Mouse (Mus musculus) gonadal fat pad, adult 2 months (tissue): ENCODE data around the gene Wfdc13. TPM values are rescaled to one million over a fixed set of nuclear protein-coding genes. Genes with fewer than 3 reads are reported as not detected.
"Not testable (repeated sequence)": the region's sequence is repeated elsewhere in the genome, so short reads cannot be mapped to it uniquely, and the experiment has no call there.

Source experiments
- DNase-seq: peaks from one replicate; pipeline ENCODE4 v3.0.0-alpha.2; 2012; ENCODE audit warnings: low read depth
- polyA plus RNA-seq: library from polyadenylated mRNA; depleted of rRNA; stranded (reverse); fragments of >200 nt; gene quantifications from 2 replicates; pipeline ENCODE4 v1.2.3, GENCODE M21; 2012; rRNA removed

The Wfdc13 gene
- polyA plus RNA-seq, 1 experiment: 1,237 TPM

GRCm38 (mm10) chr2:164716194-164716786 is 31.4 kb downstream of the Wfdc13 start:
- DNase-seq: not testable (repeated sequence)

GRCm38 (mm10) chr2:164723276-164723675 is 38.4 kb downstream of the Wfdc13 start:
- DNase-seq: no peak

DNA sequence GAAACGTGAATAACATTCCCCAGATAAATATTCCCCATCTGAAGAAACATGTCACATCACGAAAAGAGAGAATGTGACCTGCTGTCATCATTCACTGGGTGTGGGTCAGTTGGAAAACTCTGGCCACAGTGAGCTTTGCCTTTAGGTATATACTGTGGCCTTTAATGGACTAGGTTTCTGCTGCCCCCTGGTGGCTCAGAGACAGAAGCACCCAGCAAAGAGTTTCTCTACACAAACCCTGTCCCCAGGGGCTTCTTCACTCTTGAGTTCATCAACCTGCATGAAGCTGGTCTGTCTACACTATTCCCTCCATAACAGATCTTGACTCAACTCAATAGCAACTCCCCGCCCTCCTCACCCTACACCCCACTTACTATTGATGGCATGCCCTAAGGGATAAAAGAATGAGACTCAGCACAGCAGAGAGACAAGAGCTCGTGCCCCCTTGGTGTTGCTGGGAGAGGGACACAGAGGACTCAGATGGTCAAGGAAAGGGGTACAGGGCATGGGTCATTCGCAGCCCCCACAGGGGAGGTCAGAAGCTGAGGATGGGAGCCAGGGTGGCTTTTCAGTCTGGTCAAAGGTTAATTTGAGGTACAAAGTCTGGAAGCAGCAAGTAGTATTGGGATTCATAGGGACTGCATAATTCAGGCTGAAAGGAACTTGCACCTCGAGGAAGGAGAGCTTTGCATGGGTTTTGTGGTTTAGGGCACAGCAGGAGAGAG is 41.1 kb downstream of the Wfdc13 start:
- no peak for DNase-seq

GRCm38 (mm10) chr2:164731719-164732118 is 46.8 kb downstream of the Wfdc13 start:
- DNase-seq: no peak

- DNase-seq: no peak
These were observed 48.4 kb downstream of the Wfdc13 start for GRCm38 (mm10) chr2:164733259-164733658.

GRCm38 (mm10) chr2:164734839-164735238 is 49.9 kb downstream of the Wfdc13 start:
- no peak for DNase-seq

DNA sequence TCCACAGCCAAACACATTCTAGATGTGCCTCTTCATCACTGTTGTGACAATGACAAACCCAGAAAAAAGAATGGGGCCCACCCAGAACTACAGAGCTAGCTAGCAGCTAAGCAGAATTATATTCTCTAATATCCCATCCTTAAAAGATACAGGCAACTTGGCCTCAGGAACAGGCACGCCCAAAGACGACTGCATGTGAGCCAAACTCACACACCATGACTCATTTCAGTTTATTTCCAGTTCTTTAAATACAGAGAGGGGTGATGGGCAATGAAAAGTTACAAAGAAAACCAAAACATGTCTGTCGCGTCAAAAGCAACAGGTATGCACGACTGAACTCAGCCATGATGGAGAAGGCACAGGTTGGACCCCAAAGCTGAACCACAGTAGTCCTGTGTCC is 50.5 kb downstream of the Wfdc13 start:
- DNase-seq: no peak

Other genes starting within 250 kb of the Wfdc13 start
- 18.0 and 19.6 TPM in 2 replicates for gene Sdc4, start 241.2 kb upstream of the Wfdc13 start, polyA plus RNA-seq
- 94.8 and 100 TPM in 2 replicates for gene Sys1, start 228.1 kb upstream of the Wfdc13 start, polyA plus RNA-seq
- 21.8 and 25.0 TPM in 2 replicates for gene Gm20458, start 224.1 kb upstream of the Wfdc13 start, polyA plus RNA-seq
- not detected in 2 replicates for gene Trp53tg5, start 211.4 kb upstream of the Wfdc13 start, polyA plus RNA-seq
- gene Dbndd2, start 199.0 kb upstream of the Wfdc13 start, polyA plus RNA-seq: 24.8 and 29.5 TPM in 2 replicates
- 97.9 and 128 TPM in 2 replicates for gene Pigt, start 187.6 kb upstream of the Wfdc13 start, polyA plus RNA-seq
- 12.1 and 16.0 TPM in 2 replicates for gene Wfdc2, start 122.7 kb upstream of the Wfdc13 start, polyA plus RNA-seq
- gene Spint3, start 111.6 kb upstream of the Wfdc13 start, polyA plus RNA-seq: 317 and 597 TPM in 2 replicates
- gene Wfdc6a, start 99.7 kb upstream of the Wfdc13 start, polyA plus RNA-seq: 94.1 and 109 TPM in 2 replicates
- gene Eppin, start 91.5 kb upstream of the Wfdc13 start, polyA plus RNA-seq: 211 and 222 TPM in 2 replicates
- 159 and 208 TPM in 2 replicates for gene Wfdc6b, start 71.6 kb upstream of the Wfdc13 start, polyA plus RNA-seq
- 341 and 347 TPM in 2 replicates for gene Wfdc8, start 71.5 kb upstream of the Wfdc13 start, polyA plus RNA-seq
- gene Wfdc16, start 46.3 kb upstream of the Wfdc13 start, polyA plus RNA-seq: 238 and 428 TPM in 2 replicates
- gene Wfdc10, start 29.1 kb upstream of the Wfdc13 start, polyA plus RNA-seq: 5,228 and 5,435 TPM in 2 replicates
- 190 and 293 TPM in 2 replicates for gene Wfdc9, start 28.5 kb upstream of the Wfdc13 start, polyA plus RNA-seq
- gene Wfdc11, start 11.0 kb upstream of the Wfdc13 start, polyA plus RNA-seq: 6.6 and 15.6 TPM in 2 replicates
- 272 and 330 TPM in 2 replicates for gene Spint4, start 13.4 kb downstream of the Wfdc13 start, polyA plus RNA-seq
- gene Spint5, start 30.2 kb downstream of the Wfdc13 start, polyA plus RNA-seq: 127 and 235 TPM in 2 replicates
- gene Wfdc3, start 60.8 kb downstream of the Wfdc13 start, polyA plus RNA-seq: 11.1 and 11.3 TPM in 2 replicates
- 29.9 and 49.6 TPM in 2 replicates for gene Dnttip1, start 60.9 kb downstream of the Wfdc13 start, polyA plus RNA-seq
- gene Ube2c, start 84.8 kb downstream of the Wfdc13 start, polyA plus RNA-seq: 8.5 and 11.8 TPM in 2 replicates
- 17.6 and 20.6 TPM in 2 replicates for gene Tnnc2, start 94.9 kb downstream of the Wfdc13 start, polyA plus RNA-seq
- 23.0 and 24.6 TPM in 2 replicates for gene Snx21, start 100.7 kb downstream of the Wfdc13 start, polyA plus RNA-seq
- 31.4 and 31.5 TPM in 2 replicates for gene Acot8, start 119.8 kb downstream of the Wfdc13 start, polyA plus RNA-seq
- 3.4 and 3.7 TPM in 2 replicates for gene Zswim3, start 120.0 kb downstream of the Wfdc13 start, polyA plus RNA-seq
- gene Zswim1, start 137.6 kb downstream of the Wfdc13 start, polyA plus RNA-seq: 10.5 and 11.8 TPM in 2 replicates
- gene Spata25, start 143.4 kb downstream of the Wfdc13 start, polyA plus RNA-seq: 0.46 and 0.70 TPM in 2 replicates
- 274 and 289 TPM in 2 replicates for gene Ctsa, start 147.8 kb downstream of the Wfdc13 start, polyA plus RNA-seq
- gene Neurl2, start 148.3 kb downstream of the Wfdc13 start, polyA plus RNA-seq: 5.9 and 7.4 TPM in 2 replicates
- gene Pltp, start 172.6 kb downstream of the Wfdc13 start, polyA plus RNA-seq: 277 and 290 TPM in 2 replicates
- 32.0 and 33.9 TPM in 2 replicates for gene Pcif1, start 194.2 kb downstream of the Wfdc13 start, polyA plus RNA-seq
- 20.6 and 21.7 TPM in 2 replicates for gene Zfp335, start 226.7 kb downstream of the Wfdc13 start, polyA plus RNA-seq